Mouse (Mus musculus) heart, embryonic 15.5 days (tissue): ENCODE results near the gene Gm12258. TPM values are rescaled to one million over a fixed set of nuclear protein-coding genes. Genes with fewer than 3 reads are reported as not detected.

Experiments
- ATAC-seq: fragments of 200-750 bp; cut with Nextera tagmentation; replicated peaks from 2 replicates; pipeline ENCODE4 v1.8.0; 2017; ENCODE audit warnings: low read depth, moderate TSS enrichment; ENCODE audit not compliant: insufficient number of reproducible peaks, insufficient read depth, low FRiP score
- H3K27ac ChIP-seq: fragments of 300-500 bp; sonication (generic); 2 replicates; pipeline ENCODE4 v1.5.1; 2015; ENCODE audit warnings: mild to moderate bottlenecking, inconsistent platforms
- H3K27me3 ChIP-seq: fragments of 300-500 bp; sonication (generic); 2 replicates; pipeline ENCODE4 v1.6.1; 2015; ENCODE audit warnings: inconsistent platforms
- H3K36me3 ChIP-seq: fragments of 300-500 bp; sonication (generic); 2 replicates; pipeline ENCODE4 v1.6.1; 2015; ENCODE audit warnings: mild to moderate bottlenecking, inconsistent platforms
- H3K4me1 ChIP-seq: fragments of 300-500 bp; sonication (generic); replicated peaks from 2 replicates; pipeline ENCODE4 v1.6.1; 2015; ENCODE audit warnings: inconsistent platforms
- H3K4me2 ChIP-seq: fragments of 300-500 bp; sonication (generic); 2 replicates; pipeline ENCODE4 v1.6.1; 2015; ENCODE audit warnings: inconsistent platforms, mild to moderate bottlenecking, moderate library complexity
- H3K4me3 ChIP-seq: fragments of 300-500 bp; sonication (generic); 2 replicates; pipeline ENCODE4 v1.5.1; 2015; ENCODE audit warnings: mild to moderate bottlenecking, inconsistent platforms
- H3K9ac ChIP-seq: fragments of 300-500 bp; sonication (generic); 2 replicates; pipeline ENCODE4 v1.6.1; 2015; ENCODE audit warnings: mild to moderate bottlenecking, inconsistent platforms
- H3K9me3 ChIP-seq: fragments of 300-500 bp; sonication (generic); replicated peaks from 2 replicates; pipeline ENCODE4 v1.6.1; 2016; ENCODE audit warnings: inconsistent platforms
- WGBS: fragments of 180-500 bp; shearing (Covaris S2); methylation state at CpG from one replicate; pipeline ENCODE4 v1.1.7; 2015; ENCODE audit warnings: mixed read lengths; 5-methylcytosine and 5-hydroxymethylcytosine counted together
- polyA plus RNA-seq: library from polyadenylated mRNA; unstranded; fragments of >200 nt; fragmentation: Nextera tagmentation; extraction: Ambion mirVana; gene quantifications from 2 replicates; pipeline ENCODE4 v1.2.1, GENCODE M21; 2015

Gm12258 gene
- polyA plus RNA-seq, 1 experiment from 2014 or later: 3.8 TPM

- no peak overlapping the region for H3K27ac ChIP-seq
- peak overlapping the region; percentile 93 for H3K9ac ChIP-seq
- peak overlapping the region; percentile 79 for H3K4me2 ChIP-seq
- WGBS: 41% methylated on average over 9 of the region's 9 CpGs
- H3K36me3 ChIP-seq: peaks cover 18% of the 10 kb centered on the region
- no peaks in the 10 kb centered on the region for H3K9me3 ChIP-seq
- ATAC-seq: no peak
- H3K4me1 ChIP-seq: peaks cover 6% of the 10 kb centered on the region
- H3K4me3 ChIP-seq: peak overlapping the region; percentile 91
- no peaks in the 10 kb centered on the region for H3K27me3 ChIP-seq
Observed at GRCm38 (mm10) chr11:58847636-58848035, 678 bp downstream of the Gm12258 start.

DNA sequence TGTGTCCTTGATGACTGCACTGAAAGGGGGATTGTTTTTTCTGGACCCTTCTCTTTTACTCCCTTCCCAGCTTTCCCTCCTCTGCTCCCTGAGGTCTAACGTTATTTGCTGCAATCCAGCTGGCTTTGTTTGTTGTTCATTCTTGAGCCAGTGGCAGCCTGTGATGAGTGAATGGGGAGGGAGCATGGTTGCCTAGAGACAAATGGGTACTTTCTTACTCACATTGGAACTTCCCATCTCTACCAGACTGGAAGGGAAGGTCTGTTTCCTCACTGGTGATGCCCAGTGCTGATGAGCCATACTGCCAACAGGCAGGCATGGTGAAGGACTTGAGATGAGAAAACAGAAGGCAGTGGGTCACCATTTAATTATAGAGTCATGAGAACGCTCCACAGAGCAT, 2.8 kb downstream of the Gm12258 start:
- no peak for ATAC-seq
- H3K9me3 ChIP-seq: no peaks in the 10 kb centered on the region
- no peak overlapping the region for H3K4me3 ChIP-seq
- H3K27me3 ChIP-seq: no peaks in the 10 kb centered on the region
- peaks cover 6% of the 10 kb centered on the region for H3K4me1 ChIP-seq
- H3K9ac ChIP-seq: no peak overlapping the region
- no peak overlapping the region for H3K4me2 ChIP-seq
- no peak overlapping the region for H3K27ac ChIP-seq
- 72% methylated on average over 2 of the region's 2 CpGs for WGBS
- H3K36me3 ChIP-seq: peaks cover 24% of the 10 kb centered on the region

DNA sequence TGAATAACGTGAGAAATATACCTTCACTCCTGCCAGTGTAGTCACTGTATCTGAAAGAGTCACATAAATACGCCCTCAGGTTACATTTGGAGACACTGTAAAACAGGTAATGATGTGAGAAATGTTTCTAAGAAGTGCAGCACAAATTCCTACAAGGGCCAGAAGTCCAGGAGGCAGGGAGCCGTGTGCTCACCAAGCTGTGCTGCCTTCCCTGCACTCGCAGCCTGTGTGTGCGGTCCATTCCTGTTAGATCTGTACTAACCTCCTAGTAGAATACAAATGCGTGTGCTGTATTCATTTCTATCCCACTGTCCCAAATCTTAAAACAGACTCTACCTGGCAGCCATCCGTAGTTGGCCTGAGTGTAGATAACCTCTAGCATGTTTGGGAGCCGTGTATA, 13.8 kb downstream of the Gm12258 start:
- Histone ChIP-seq H3K27me3 (no peaks in the 10 kb centered on the region), H3K4me3 (no peak overlapping the region), H3K9me3 (peaks cover 27% of the 10 kb centered on the region), H3K27ac (no peak overlapping the region), H3K36me3 (peaks cover 52% of the 10 kb centered on the region), H3K9ac (no peak overlapping the region), H3K4me2 (no peak overlapping the region), H3K4me1 (no peaks in the 10 kb centered on the region)
- no peak for ATAC-seq
- 92% methylated on average over 8 of the region's 8 CpGs for WGBS

DNA sequence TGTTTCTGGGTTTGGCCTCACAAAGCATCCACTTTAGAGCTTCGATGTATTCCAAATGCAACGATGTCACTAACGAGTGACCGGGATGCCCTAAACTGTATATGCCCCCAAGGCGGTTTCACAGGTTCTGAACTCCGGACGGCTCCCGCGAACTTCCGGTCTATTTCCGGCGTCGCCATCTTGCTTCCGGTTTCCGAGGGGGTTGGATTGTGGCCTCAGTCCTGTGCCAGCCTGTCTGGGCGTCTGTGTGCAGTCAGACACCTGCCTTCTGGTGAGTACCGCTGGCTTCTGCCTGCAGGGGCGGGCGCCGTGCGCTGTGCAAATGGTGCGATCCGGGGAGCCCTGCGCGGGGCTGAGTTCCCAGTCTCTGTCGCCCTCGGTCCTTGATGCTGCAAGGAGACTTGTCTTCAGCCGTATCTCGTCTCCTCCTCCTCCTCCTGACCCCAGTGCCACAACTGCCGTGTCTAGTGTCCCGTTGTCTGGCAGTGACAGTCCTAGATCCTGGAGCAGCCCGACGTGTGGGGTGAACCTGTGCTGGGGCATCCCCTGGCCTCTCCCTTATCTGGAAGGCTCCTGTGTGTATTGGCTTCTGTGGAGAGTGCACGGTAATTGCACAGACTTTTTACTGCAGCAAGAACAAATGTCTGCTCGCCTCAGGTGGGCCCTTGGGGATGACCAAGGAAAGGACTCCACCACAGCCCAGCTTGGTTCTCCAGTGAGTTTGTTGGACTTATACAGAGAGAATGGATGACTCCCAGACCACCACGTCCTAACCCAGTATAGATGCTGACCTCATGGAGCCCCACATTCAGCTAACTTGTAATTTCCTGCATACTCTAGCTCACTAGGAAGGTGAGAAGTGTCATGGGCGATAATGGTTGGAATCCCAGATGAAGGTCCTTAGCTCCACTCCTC, 20.3 kb downstream of the Gm12258 start, which contains the start of gene 2810021J22Rik:
Gene 2810021J22Rik, plus strand, starts transcription at position 178 of the 915 bp plus-strand sequence.
- Histone ChIP-seq H3K4me2 (peak within 1 kb of the TSS; percentile 69), H3K9ac (peak within 1 kb of the TSS; percentile 62), H3K4me1 (peaks cover 8% of the 10 kb centered on the region), H3K27me3 (no peaks in the 10 kb centered on the region), H3K36me3 (peaks cover 5% of the 10 kb centered on the region; the same call in 1 of the 2 replicates), H3K27ac (peak within 1 kb of the TSS; percentile 74), H3K9me3 (no peaks in the 10 kb centered on the region), H3K4me3 (peak within 1 kb of the TSS; percentile 71)
- ATAC-seq: peak; percentile 83
- 4% methylated on average over 37 of the region's 37 CpGs for WGBS

DNA sequence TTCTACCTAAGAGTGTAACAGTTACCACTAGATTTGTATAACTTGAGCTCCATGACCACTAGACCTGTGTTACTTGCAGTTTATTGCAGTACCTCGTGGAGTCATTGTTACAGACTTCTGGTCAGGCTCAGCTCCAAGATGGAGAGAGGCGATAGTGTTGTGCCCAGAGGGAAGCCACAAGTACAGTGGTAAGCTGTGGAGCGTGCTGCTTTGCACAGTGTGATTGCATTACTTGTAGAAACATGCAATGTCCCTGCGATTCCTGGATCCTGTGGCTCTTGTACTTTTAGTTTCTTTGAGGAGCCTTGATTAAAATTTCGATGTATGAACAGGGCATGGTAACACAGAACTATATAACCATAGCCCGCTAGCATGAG, 21.0 kb downstream of the Gm12258 start:
- WGBS: 80% methylated on average over 6 of the region's 6 CpGs

GRCm38 (mm10) chr11:58870961-58871360, 24.0 kb downstream of the Gm12258 start:
- Histone ChIP-seq H3K27ac (no peak overlapping the region), H3K27me3 (no peaks in the 10 kb centered on the region), H3K9me3 (no peaks in the 10 kb centered on the region), H3K4me3 (no peak overlapping the region), H3K4me1 (peaks cover 8% of the 10 kb centered on the region), H3K4me2 (no peak overlapping the region), H3K36me3 (peaks cover 5% of the 10 kb centered on the region; the same call in 1 of the 2 replicates), H3K9ac (no peak overlapping the region)
- ATAC-seq: no peak
- 81% methylated on average over 4 of the region's 4 CpGs for WGBS

More for the DNA sequence above, 21.0 kb downstream of the Gm12258 start:
- Histone ChIP-seq H3K4me1 (peaks cover 8% of the 10 kb centered on the region), H3K4me2 (peak overlapping the region; percentile 69), H3K27ac (no peak overlapping the region), H3K27me3 (no peaks in the 10 kb centered on the region), H3K9me3 (no peaks in the 10 kb centered on the region), H3K9ac (no peak overlapping the region), H3K4me3 (peak overlapping the region; percentile 71), H3K36me3 (peaks cover 5% of the 10 kb centered on the region; the same call in 1 of the 2 replicates)
- ATAC-seq: no peak

DNA sequence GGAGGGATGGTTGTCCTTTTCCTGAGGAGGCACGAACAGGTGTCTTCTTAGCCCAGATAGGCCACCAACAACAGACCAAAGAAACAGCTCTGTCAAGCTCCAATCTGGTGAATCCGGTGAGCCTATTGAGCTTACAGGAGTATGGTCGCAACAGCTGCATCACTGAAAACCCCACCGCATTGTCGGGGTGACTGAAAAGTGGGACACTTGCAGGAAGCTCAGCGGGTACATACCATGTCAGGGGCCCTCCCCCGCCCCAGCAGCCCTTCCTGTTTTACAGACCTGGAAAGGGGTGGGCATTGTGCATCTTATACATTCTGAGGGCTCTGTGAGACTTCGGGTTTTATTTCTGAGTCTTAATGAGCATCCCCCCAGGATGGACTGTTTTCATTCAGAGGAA, 36.8 kb downstream of the Gm12258 start:
- Histone ChIP-seq H3K9ac (no peak overlapping the region), H3K4me3 (no peak overlapping the region), H3K4me1 (no peaks in the 10 kb centered on the region), H3K9me3 (no peaks in the 10 kb centered on the region), H3K27me3 (no peaks in the 10 kb centered on the region), H3K36me3 (peaks cover 20% of the 10 kb centered on the region; the same call in 1 of the 2 replicates), H3K27ac (no peak overlapping the region), H3K4me2 (no peak overlapping the region)
- no peak for ATAC-seq
- WGBS: 82% methylated on average over 8 of the region's 8 CpGs

DNA sequence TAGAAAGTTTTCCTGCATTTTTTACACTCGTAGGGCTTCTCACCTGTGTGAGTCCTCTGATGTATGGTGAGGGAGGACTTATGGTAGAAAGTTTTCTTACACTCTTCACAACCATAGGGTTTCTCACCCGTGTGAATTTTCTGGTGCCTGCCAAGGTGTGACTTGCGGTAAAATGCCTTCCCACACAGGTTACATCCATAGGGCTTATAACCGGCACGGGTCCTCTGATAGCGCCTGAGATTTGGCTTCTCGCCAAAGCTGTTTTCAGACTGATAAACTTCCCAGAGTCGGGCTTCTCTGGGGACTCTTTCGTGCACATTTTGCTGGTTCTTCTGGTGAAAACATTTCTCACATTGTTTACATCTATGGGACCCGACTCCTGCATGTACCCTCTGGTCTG, 43.6 kb downstream of the Gm12258 start:
- 83% methylated on average over 10 of the region's 10 CpGs for WGBS
- 0 out of 2 replicates have a peak, but pooled peaks cover 4% of the 10 kb centered on the region for H3K4me1 ChIP-seq
- H3K36me3 ChIP-seq: peaks cover 46% of the 10 kb centered on the region
- H3K4me2 ChIP-seq: no peak overlapping the region
- no peak overlapping the region for H3K4me3 ChIP-seq
- H3K9me3 ChIP-seq: no peaks in the 10 kb centered on the region
- no peak overlapping the region for H3K27ac ChIP-seq
- ATAC-seq: no peak
- H3K9ac ChIP-seq: no peak overlapping the region
- H3K27me3 ChIP-seq: no peaks in the 10 kb centered on the region

GRCm38 (mm10) chr11:58894456-58894855, 47.5 kb downstream of the Gm12258 start:
- 0 out of 2 replicates have a peak, but pooled peaks cover 4% of the 10 kb centered on the region for H3K4me1 ChIP-seq
- no peak overlapping the region for H3K4me2 ChIP-seq
- no peaks in the 10 kb centered on the region for H3K9me3 ChIP-seq
- H3K9ac ChIP-seq: no peak overlapping the region
- no peaks in the 10 kb centered on the region for H3K27me3 ChIP-seq
- WGBS: 83% methylated on average over 6 of the region's 6 CpGs
- peaks cover 52% of the 10 kb centered on the region for H3K36me3 ChIP-seq
- H3K27ac ChIP-seq: no peak overlapping the region
- no peak for ATAC-seq
- H3K4me3 ChIP-seq: no peak overlapping the region

DNA sequence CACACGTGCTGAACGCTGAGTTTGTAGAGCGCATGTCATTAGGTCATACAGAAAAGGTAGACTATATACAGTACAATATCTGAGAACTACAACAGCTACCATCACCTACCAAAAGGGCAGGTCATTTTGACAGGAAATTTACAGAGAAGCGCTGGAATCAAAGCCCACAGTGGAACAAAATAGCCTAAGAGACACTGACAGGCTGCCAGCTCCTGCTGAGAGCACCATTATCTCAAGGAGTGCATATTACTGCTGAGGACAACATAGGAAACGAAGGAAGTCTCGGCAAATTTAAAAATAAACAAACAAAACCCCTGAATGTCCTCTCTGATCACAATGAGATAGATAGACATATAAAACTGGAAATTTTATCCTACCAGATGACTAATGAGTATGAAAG, 50.5 kb downstream of the Gm12258 start:
- no peak overlapping the region for H3K27ac ChIP-seq
- no peaks in the 10 kb centered on the region for H3K27me3 ChIP-seq
- no peak for ATAC-seq
- H3K36me3 ChIP-seq: peaks cover 50% of the 10 kb centered on the region
- no peak overlapping the region for H3K4me3 ChIP-seq
- H3K4me2 ChIP-seq: no peak overlapping the region
- WGBS: 86% methylated on average over 6 of the region's 6 CpGs
- H3K9ac ChIP-seq: no peak overlapping the region
- H3K9me3 ChIP-seq: no peaks in the 10 kb centered on the region
- H3K4me1 ChIP-seq: peaks cover 7% of the 10 kb centered on the region; the same call in 1 of the 2 replicates

- peaks cover 28% of the 10 kb centered on the region for H3K36me3 ChIP-seq
- H3K27ac ChIP-seq: no peak overlapping the region
- no peak overlapping the region for H3K9ac ChIP-seq
- no peaks in the 10 kb centered on the region for H3K9me3 ChIP-seq
- no peak overlapping the region for H3K4me2 ChIP-seq
- no peak overlapping the region for H3K4me3 ChIP-seq
- H3K27me3 ChIP-seq: no peaks in the 10 kb centered on the region
- no peak for ATAC-seq
- H3K4me1 ChIP-seq: peaks cover 13% of the 10 kb centered on the region
Observed at GRCm38 (mm10) chr11:58901080-58901479, 54.1 kb downstream of the Gm12258 start.
